Mouse (Mus musculus): Measurements from ENCODE around the gene Mxra7.
"Not testable (repeated sequence)": the region's sequence is repeated elsewhere in the genome, so short reads cannot be mapped to it uniquely, and the experiment has no call there.

Gene Mxra7

GRCm38 (mm10) chr11:116847187-116848085 is 19.6 kb upstream of the Mxra7 start:
- no peak for DNase-seq (ENCODE audit: low spot score)

GRCm38 (mm10) chr11:116846593-116847181 is 18.8 kb upstream of the Mxra7 start:
- no peak for DNase-seq (ENCODE audit: low spot score)

GRCm38 (mm10) chr11:116843261-116844233 is 15.7 kb upstream of the Mxra7 start, which contains the start of the genes Mettl23 and Jmjd6:
Gene Mettl23, plus strand, starts transcription at chr11:116843278.
Gene Jmjd6, minus strand, starts transcription at chr11:116843449.
- DNase-seq (ENCODE audit: low spot score), result peak; percentile 94

- DNase-seq (ENCODE audit: low spot score), result peak; percentile 54
Measured at GRCm38 (mm10) chr11:116842531-116843260, 14.8 kb upstream of the Mxra7 start.

- DNase-seq (ENCODE audit: low spot score), result no peak
Measured at GRCm38 (mm10) chr11:116840748-116841147, 12.9 kb upstream of the Mxra7 start.

GRCm38 (mm10) chr11:116839601-116840000 is 11.8 kb upstream of the Mxra7 start:
- DNase-seq (ENCODE audit: low spot score), result no peak

GRCm38 (mm10) chr11:116838936-116839335 is 11.1 kb upstream of the Mxra7 start:
- no peak for DNase-seq (ENCODE audit: low spot score)

- DNase-seq (ENCODE audit: low spot score), result no peak
Measured at GRCm38 (mm10) chr11:116837441-116837840, 9.6 kb upstream of the Mxra7 start.

- no peak for DNase-seq (ENCODE audit: low spot score)
Measured at GRCm38 (mm10) chr11:116836283-116836682, 8.4 kb upstream of the Mxra7 start.

GRCm38 (mm10) chr11:116834954-116835353 is 7.1 kb upstream of the Mxra7 start:
- DNase-seq (ENCODE audit: low spot score), result no peak

- DNase-seq (ENCODE audit: low spot score), result no peak
Measured at GRCm38 (mm10) chr11:116832172-116832685, 4.4 kb upstream of the Mxra7 start.

- no peak for DNase-seq (ENCODE audit: low spot score)
Measured at GRCm38 (mm10) chr11:116826550-116827504, 1.0 kb downstream of the Mxra7 start.

- DNase-seq (ENCODE audit: low spot score), result no peak
Measured at GRCm38 (mm10) chr11:116825230-116825629, 2.6 kb downstream of the Mxra7 start.

- not testable (repeated sequence) for DNase-seq (ENCODE audit: low spot score)
Measured at GRCm38 (mm10) chr11:116823885-116824284, 4.0 kb downstream of the Mxra7 start.

- no peak for DNase-seq (ENCODE audit: low spot score)
Measured at GRCm38 (mm10) chr11:116823255-116823654, 4.6 kb downstream of the Mxra7 start.

GRCm38 (mm10) chr11:116822626-116823025 is 5.2 kb downstream of the Mxra7 start:
- DNase-seq (ENCODE audit: low spot score), result no peak

GRCm38 (mm10) chr11:116822215-116822614 is 5.6 kb downstream of the Mxra7 start:
- no peak for DNase-seq (ENCODE audit: low spot score)

GRCm38 (mm10) chr11:116821057-116821940 is 6.5 kb downstream of the Mxra7 start:
- no peak for DNase-seq (ENCODE audit: low spot score)
